Mouse (Mus musculus) gastrocnemius, adult 8-10 months (tissue): ENCODE results near the gene Slc25a20. TPM values are rescaled to one million over a fixed set of nuclear protein-coding genes. Genes with fewer than 3 reads are reported as not detected.

ENCODE experiments used
- microRNA-seq: library from miRNA; unstranded; fragments of <30 nt; microRNA quantifications from one replicate; pipeline ENCODE4 v1.2.0, GENCODE M21; 2022
- total RNA-seq, 4 experiments: library from RNA; stranded (reverse); gene quantifications; 2 replicates each; pipeline ENCODE4 v1.2.4; 2022

Gene Slc25a20
- total RNA-seq, 4 experiments from 2014 or later, result 62.5 to 78.8 (median 68.7) TPM

Small RNA genes within 50 kb of the gene (microRNA-seq; reads per million reads assigned to microRNA genes)
- not detected for gene Gm26298

Other genes starting within 250 kb of the Slc25a20 start
- not detected for gene Ccdc36, start 233.6 kb upstream of the Slc25a20 start, total RNA-seq
- not detected for gene BC048562, start 225.6 kb upstream of the Slc25a20 start, total RNA-seq
- gene Ccdc71, start 201.6 kb upstream of the Slc25a20 start, total RNA-seq, result 10 to 100 TPM; 13.8 to 21.0 (median 16.3) TPM
- gene Klhdc8b, start 200.5 kb upstream of the Slc25a20 start, total RNA-seq, result 1 to 10 TPM; 1.3 to 2.7 (median 2.2) TPM
- 100 to 1,000 TPM; 112 to 139 (median 128) TPM for gene Lamb2, start 182.4 kb upstream of the Slc25a20 start, total RNA-seq
- gene Usp19, start 171.5 kb upstream of the Slc25a20 start, total RNA-seq, result 100 to 1,000 TPM; 118 to 134 (median 128) TPM
- 100 to 1,000 TPM in 1 of 4 experiments, 10 to 100 TPM in 3; 78.6 to 107 (median 95.6) TPM for gene Qars, start 154.4 kb upstream of the Slc25a20 start, total RNA-seq
- 10 to 100 TPM; 44.8 to 59.1 (median 55.7) TPM for gene Qrich1, start 145.3 kb upstream of the Slc25a20 start, total RNA-seq
- 10 to 100 TPM; 60.2 to 78.6 (median 63.1) TPM for gene Impdh2, start 101.8 kb upstream of the Slc25a20 start, total RNA-seq
- 10 to 100 TPM; 31.9 to 34.4 (median 33.0) TPM for gene Ndufaf3, start 94.7 kb upstream of the Slc25a20 start, total RNA-seq
- gene Dalrd3, start 92.2 kb upstream of the Slc25a20 start, total RNA-seq, result 1 to 10 TPM; 6.0 to 9.1 (median 7.6) TPM
- gene Wdr6, start 83.3 kb upstream of the Slc25a20 start, total RNA-seq, result 1 to 10 TPM; 6.6 to 8.4 (median 7.7) TPM
- 1 to 10 TPM; 3.8 to 5.5 (median 4.9) TPM for gene P4htm, start 64.4 kb upstream of the Slc25a20 start, total RNA-seq
- gene Arih2, start 12.7 kb upstream of the Slc25a20 start, total RNA-seq, result 10 to 100 TPM; 68.7 to 85.9 (median 81.8) TPM
- gene Prkar2a, start 27.2 kb downstream of the Slc25a20 start, total RNA-seq, result 100 to 1,000 TPM; 182 to 235 (median 191) TPM
- 10 to 100 TPM; 12.0 to 15.8 (median 14.2) TPM for gene Ip6k2, start 121.7 kb downstream of the Slc25a20 start, total RNA-seq
- 1 to 10 TPM; 3.6 to 4.9 (median 4.2) TPM for gene Nckipsd, start 146.3 kb downstream of the Slc25a20 start, total RNA-seq
- under 1 TPM in 1 of 4 experiments, not detected in 3; 0.05 TPM for gene Celsr3, start 164.2 kb downstream of the Slc25a20 start, total RNA-seq
- 10 to 100 TPM; 14.6 to 25.3 (median 16.4) TPM for gene Slc26a6, start 191.2 kb downstream of the Slc25a20 start, total RNA-seq